Mouse (Mus musculus) spleen, adult 2 months (tissue): ENCODE results near the gene Qpctl.

Source experiments
- CTCF ChIP-seq: fragments of 200-500 bp; IDR thresholded peaks from 2 replicates; pipeline ENCODE4 v1.5.1; 2011; ENCODE audit warnings: mild to moderate bottlenecking, inconsistent platforms; ENCODE audit not compliant: insufficient read depth, insufficient read length, insufficient replicate concordance; ENCODE audit errors: extremely low read depth
- POLR2A ChIP-seq: fragments of 200-500 bp; IDR thresholded peaks from 2 replicates; pipeline ENCODE4 v1.6.1; 2011; ENCODE audit warnings: low read depth, low read length, inconsistent platforms

GRCm38 (mm10) chr7:19119631-19120429 is 29.3 kb downstream of the Qpctl start, which contains the start of gene Fbxo46:
- TF ChIP-seq CTCF (no peak), POLR2A (peak; percentile 90)
